Mouse (Mus musculus) kidney, adult 18-20 months (tissue): ENCODE results near the gene Pi16.
"Not testable (repeated sequence)": the region's sequence is repeated elsewhere in the genome, so short reads cannot be mapped to it uniquely, and the experiment has no call there.

Experiments used
- DNase-seq: peaks from one replicate; pipeline ENCODE4 v3.0.0; 2021

Pi16 gene

DNA sequence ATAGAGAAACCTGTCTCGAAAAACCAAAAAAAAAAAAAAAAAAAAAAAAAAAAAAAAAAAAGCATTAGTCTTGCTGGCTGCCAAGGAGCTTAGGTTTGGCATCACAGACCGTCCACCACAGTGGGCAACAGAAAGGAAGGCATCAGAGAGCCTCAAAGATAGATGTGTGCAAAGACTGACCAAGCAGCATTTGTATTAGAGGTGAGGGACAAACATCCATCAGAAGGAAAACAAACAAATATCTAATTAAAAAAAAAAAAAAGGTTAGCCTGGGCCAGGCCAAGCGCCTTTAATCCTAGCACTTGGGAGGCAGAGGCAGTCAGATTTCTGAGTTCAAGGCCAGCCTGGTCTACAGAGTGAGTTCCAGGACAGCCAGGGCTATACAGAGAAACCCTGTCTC lies at the start of gene Pi16:
Pi16 (plus strand) TSS at position 301 of the 400 bp plus-strand sequence.
- not testable (repeated sequence) for DNase-seq

DNA sequence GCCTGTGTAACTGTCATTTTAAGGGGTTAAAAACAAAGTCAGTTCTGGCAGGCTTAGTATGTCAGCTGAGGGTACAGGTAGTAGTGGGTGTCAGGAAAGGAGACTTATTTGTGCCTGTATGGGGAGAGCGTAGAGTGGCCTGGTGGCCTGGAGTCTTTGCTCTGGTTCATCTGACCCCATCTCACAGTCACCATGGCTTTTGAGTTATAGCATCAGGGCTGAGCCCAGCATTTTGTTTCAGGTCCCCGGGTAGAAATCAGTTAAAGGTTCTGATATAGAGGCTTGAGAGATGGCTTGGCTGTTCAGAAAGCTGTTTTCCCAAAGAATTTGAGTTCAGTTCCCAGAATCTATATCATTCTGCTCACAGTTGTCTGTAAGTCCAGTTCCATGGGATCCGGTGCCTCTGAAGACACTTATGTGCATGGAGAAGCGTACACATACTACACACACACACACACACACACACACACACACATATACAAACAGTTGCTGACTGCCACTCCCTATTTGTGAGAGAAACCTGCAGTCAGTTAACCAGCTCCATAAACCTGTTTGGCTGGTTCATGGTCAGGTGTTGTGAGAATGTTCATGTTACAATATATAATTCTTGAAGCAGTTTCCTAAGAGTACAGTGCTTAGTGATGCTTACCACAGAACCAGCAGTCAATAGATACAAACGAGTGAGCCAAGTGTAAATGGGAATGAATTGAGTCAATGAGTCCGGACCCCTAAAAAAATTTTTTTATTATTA lies 49.4 kb upstream of the Pi16 start:
- DNase-seq: no peak

DNA sequence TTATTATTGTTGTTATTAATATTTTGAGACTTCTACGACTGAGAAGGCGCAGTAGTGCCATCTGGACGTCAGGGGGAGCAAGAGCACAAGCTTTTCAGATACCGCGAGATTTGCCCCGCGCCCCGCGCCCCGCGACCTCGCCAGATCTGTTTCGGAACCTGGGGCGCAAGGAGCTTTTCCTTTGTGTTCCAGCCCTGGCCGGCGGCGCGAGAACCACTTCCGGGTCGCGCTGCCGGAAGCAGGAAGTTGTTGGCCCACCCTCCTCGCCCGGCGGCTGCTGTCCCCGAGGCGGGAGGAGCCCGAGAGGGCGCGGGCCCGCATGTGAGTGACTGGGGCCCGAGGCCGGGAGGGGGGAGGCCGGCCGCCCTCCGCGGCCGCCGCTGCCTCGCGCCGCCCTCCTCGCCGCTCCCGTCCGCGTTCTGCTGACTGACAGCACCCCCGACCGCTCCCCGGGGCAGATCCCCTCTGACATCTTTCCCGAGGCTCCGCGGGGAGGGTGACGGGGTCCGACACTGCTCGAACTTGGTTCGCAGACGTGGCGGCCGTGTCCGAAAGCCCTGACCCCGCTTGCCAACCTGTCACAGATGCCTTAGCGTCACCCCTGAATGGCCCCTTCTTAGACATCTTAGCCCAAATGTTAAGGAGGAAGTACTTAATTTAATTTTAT lies 48.7 kb upstream of the Pi16 start, which contains the start of gene BC004004:
BC004004 (plus strand) TSS at position 107 of the 667 bp plus-strand sequence.
- DNase-seq: peak; percentile 94

DNA sequence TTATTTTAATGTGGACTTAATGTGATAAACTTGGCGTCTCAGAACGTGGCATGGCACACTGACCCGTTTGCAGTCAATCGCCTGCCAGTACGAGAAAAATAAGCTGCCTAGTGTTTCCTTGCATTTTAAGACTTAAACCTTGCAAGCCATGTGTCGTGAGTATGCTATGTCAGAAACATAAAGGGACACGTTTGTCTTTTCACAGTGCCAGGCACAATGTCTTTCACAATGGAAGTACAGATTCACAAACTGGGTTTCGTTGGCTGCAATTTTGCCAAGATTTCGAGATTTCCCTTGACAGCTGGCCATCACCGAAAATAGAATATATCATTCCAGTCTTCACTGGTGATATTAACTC lies 48.2 kb upstream of the Pi16 start:
- DNase-seq: no peak

DNA sequence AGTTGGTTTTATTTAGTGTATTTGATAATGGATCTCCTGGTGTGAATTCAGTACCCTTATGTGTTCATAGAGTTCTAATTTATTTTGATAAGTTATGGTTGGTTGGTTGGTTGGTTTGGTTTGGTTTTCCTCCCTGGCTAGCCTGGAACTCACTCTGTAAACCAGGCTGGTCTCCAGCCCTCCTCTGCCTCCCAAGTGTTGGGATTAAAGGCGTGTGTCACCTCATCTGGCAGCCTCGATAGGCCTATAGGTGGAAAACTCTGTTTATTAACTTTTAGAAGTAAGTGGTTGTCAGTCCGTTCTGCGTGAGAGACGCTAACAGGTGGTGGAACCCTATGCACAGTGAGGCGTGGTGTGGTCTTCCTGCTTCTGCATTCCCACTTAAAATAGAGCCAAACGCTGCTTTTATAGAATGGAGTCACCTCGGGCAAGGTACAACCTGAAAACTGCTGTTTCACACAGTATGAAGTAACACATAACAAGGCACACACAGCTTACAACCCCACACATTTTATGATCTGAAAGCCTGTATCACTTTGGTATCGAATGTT lies 47.3 kb upstream of the Pi16 start:
- no peak for DNase-seq

DNA sequence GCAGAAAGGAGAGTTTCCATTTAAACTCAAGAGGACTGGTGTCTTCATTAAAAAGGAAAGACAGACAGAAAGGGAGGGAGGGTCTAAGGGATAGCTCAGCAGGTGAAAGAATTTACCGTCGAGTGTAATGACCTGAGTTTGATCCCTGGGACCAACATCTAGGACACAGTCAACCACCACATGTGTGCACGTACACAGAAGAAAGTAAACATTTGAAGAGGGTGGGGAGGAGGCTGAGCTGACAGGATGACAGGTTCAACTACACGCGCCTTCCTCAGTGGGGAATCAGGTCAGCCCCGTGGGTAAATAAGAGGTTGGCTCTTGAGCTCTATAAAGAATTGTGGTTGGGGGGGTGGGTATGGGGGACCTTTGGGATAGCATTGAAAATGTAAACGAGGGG lies 44.3 kb upstream of the Pi16 start:
- DNase-seq: no peak

DNA sequence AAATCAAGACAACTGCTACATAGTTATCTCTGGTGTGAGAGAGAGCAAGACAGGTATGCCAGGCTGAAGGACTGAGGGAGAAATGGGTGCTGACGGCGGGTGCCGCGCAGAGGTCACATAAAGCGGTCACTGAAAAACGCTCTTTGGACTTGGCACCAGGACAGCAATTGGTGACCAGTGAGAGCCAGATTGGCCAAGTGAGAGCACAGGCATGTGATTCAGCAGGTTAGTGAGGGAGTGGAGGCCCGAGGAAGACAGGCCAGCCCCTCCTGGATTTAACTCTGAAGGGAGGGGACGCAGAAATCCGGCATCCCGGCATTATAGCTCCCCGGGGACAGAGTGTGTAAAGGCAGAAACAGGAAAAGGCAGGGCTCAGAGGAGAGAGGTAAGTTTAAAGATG lies 43.6 kb upstream of the Pi16 start:
- peak; percentile 89 for DNase-seq

DNA sequence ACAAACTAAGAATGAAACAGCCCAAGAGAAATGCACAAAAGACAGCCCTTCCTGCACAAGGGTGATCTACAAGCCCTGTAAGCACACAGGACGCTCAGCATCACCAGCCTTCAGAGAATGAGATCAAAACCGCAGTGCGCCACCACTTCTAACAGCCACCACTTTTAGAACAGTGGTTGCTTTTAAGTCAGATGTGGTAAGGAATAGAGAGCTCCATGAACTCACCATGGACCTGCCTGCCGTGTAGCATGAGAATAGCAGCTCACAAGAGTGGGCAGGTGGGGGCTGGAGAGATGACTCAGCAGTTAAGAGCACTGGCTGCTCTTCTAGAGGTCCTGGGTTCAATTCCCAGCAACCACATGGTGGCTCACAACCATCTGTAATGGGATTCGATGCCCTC lies 37.1 kb upstream of the Pi16 start:
- DNase-seq: no peak

DNA sequence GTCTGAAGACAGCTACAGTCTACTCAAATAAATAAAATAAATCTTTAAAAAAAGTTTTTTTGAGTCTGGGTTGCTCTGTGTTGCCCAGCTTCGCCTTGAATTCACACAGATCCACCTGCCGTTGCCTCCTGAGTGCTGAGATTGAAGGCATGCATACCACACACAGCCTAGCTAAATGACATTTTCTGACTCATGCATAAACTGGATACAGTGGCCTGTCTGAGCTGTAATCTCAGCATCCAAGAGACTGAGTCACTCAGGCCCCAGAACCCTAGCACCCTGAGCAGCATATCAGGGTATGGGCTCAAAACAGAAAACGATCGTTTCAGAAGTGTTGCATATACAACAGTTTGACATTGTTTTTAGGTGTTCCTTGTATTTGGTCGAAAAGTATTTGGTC lies 35.9 kb upstream of the Pi16 start:
- no peak for DNase-seq

DNA sequence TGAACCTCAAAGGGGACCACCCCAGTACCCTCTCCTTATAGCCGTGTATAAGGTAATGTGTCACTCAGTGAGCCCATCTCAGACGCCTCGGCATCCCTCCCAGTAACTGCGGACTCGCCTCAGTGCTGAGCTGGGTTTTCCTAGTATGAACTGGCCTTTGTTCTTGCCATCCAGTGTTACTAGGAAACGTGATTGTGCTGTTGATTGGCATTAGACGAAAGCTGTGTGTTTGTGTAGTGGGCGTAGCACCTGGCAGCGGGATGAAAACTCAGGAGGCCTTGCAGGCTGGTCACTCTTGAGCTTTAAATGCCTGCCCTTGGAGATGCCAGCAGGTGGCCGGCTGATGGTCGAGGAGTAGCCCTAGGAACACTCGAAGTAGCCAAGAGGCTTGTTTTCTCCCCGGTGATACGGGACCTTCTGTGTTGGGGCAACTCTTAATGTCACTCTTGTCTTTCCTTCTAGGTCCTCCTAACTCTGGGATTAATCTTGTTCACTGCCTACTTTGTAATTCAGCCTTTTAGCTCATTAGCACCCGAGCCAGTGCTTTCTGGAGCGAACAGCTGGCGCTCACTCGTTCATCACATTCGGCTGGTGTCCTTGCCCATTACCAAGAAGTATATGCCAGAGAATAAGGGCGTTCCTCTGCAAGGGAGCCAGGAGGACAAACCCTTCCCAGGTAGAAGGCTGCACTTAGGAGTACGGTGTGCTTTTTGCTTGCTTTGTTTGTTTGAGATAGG lies 35.1 kb upstream of the Pi16 start:
- DNase-seq: no peak

DNA sequence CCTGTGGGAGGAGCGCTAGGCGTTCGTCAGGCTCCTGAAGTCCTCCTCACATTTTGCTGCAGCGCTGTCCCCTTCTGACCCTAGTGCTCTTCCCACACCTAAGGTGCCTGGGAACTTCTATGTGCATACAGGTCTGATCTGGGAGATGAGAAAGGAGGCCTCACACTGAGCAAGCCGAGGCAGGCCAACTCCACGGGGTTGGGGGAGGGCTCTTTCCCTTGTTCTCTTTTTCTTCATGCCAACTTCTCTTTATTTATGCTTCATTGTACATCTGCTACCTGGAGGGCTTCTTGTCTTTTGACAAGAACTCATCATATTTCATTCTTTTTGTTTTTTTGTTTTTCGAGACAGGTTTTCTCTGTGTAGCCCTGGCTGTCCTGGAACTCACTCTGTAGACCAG lies 25.7 kb upstream of the Pi16 start:
- no peak for DNase-seq

DNA sequence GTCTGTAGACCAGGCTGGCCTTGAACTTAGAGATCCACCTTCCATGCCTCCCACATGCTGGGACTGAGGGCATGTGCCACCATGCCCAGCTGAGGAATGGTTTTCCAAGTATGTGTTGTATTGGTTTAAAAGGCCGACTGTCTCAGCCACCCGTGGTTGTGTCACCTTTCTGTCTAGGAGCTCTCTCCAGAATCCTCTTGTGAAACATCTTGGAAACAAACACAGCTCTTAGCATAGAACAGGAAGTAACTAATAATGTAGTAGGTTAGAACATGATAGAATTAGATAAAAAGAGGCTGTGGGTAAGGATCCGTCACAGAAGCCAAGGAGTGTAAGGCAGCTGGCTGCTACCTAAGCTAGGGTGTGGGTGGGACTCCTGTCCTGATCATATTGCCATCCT lies 24.5 kb upstream of the Pi16 start:
- DNase-seq: no peak

DNA sequence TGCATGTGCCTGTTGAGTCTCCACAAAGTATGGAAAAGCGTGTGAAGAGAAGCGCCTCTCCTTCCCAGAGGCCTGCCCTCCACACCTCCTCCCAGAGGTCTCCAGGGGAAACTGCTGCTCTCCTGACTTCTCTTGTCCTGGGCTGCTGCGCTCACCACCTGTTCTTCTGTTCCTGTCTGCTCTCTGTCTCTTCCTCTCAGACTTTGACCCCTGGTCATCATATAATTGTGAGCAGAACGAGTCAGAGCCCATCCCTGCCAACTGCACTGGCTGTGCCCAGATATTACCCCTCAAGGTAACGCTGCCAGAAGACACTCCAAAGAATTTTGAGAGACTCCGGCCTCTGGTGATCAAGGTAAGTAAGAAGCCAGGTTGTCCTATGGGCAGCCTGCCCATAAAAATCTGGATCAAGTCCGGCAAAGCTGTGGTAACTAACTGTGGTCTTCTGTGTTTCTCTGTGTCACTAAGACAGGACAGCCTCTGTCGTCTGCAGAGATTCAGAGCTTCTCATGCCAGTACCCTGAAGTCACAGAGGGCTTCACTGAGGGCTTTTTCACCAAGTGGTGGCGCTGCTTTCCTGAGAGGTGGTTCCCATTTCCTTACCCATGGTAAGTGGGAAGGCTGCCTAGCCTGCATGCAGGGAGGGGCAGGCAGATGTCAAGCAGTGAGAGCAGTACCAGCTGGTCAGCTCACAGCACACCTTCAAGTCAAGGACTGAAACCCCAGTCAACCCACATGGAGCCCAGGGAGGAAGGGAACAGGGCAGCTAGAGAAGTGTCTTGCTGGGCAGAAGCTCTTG lies 23.5 kb upstream of the Pi16 start:
- DNase-seq: peak; percentile 37

DNA sequence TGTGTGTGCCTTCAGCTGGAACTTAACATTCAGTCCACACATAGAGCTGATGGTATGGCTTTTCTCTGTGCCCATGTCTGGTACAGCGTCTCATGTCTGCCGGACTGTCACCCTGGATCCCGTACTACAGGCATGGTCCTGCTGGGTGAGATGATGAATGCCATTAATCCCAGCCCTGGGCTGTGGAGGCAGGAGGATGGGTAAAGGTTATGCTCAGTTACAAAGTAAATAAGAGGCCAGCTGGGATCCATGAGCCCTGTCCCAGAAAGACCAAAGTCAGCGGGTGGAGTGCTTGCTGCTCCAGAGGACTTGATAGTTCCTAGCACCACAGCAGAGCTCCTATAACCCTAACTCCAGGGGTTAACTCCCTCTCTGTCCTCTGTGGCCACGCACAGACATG lies 21.6 kb upstream of the Pi16 start:
- no peak for DNase-seq

DNA sequence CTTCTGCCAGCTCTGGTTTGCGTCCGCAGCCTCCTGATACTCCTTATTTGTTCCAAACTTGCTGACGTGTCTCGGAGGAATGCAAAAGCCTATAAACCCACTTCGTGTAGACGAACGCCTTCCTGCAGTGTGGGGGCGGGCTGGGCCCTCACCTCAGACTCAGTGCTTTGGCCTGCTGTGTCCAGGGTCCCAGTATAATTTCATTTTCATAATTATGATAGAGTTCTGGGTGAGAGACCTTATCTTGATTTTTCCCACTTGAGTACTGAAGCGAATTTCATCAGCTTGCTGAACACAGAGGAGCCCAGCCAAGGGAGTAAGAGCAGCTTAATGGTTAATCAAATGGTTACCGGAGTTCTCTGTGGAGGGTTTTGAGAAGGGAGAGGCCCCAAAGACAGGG lies 20.2 kb upstream of the Pi16 start:
- DNase-seq: no peak

DNA sequence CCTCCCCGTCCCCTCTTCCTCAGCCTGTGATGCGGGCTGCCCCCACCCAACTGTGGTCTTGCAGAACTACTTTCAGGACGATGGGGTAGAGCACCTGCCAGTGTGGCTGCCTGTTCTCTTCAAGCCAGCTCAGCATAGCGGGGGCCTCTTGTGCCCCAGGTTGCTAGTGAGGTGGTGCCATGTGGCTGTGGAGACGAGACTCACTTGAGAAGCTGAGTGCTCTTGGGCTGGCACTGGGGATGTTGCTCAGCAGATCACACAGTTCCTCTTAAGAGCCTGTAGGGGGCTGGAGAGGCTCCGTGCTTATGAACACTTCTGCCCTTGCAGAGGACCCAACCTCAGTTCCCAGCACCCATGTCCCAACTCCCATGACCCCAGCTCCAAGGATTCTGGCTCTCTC lies 19.7 kb upstream of the Pi16 start:
- no peak for DNase-seq

DNA sequence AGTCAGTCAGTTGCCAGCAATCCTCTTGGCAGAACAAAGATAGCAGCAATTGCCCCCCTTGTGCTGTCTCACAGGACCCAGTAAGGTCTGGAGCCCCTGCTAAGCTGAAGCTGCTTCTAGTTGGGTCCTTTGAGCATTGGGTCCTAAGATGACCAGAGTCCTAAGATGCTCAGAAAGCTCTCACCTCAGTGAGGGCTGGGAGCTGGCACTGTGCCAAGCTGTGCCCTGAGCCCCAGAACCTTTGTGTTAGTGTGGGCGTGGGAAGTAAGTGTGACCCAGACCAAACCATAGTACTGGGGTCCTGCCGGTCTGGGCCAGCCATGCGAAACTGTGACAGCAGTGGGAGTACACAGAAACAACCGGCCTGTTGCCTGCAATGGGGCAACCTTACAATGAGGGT lies 18.2 kb upstream of the Pi16 start:
- no peak for DNase-seq

DNA sequence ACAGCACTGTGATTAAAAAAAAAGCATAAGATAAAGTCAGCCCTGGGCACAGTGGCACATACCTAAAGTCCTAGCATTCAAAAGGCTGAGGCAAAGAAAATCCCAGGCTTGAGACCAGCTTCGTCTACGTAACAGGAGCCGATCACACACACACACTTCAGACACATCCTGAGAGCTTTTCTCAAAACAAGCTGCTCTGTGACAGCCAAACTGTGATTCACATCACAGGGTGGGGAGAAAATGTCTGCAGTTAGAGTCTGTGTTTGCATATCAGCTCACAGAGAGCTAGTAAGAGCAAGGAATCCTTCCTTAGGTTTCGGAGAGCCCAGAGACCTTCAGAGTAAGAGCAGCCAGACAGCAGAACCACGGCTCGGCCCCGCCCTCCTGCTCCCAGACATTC lies 16.6 kb upstream of the Pi16 start:
- no peak for DNase-seq

DNA sequence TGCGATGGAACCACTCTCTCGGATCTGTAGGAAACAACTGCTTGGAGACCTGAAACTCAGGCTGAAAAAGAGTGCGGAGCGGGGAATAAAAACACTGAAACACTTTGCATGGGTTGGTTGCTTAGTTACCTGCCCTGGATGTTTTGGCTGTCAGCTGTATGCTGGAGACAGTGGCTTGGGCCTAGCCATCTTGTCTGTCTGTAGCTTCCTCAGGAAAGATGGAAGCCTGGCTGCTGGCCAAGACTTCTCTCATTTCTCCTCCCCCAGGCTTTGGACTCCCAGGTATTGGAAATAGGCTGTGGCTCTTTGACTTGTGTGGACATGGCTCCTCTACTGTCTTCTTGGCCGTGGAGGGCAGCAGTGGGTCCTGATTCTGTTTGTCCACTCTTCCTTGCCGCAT lies 16.1 kb upstream of the Pi16 start:
- no peak for DNase-seq

DNA sequence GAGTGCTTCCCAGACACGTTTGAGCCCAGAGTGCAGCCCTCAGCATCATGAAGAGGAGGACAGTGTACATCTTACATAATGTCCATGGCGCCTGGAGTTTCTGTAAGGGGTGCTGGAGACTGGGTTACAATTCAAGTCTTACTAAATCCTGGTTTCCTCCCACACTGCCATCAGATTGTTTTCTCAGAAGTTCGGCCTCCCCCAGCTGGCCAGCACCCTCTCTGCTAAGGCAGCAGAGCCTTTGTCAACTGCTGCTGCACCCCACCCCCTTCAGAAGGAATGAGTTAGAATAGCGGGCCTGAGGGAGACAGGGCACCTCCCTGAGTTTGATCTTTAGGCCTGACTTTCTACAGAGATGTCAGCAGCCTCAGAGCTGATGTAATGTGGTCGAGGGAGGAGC lies 15.3 kb upstream of the Pi16 start:
- DNase-seq: no peak

DNA sequence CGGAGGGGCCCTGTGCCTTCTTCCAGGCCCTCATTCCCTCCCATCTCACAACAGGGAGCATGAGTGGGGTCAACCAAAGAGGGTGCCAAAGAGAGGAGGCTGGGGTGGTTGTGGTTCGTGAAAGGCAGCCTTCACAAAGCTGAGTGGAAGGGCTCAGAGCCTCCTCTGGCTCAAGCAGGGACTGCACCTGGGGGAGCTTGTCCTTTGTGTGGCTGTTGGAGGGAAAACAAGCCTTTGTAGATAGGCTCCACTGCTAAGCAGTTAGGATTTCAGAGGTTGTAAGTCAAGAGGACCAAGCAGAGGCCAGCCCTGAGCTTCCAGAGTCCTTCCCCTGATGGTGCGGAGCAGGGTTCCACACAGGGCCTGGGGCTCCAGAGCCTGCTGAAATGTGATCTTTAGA lies 14.4 kb upstream of the Pi16 start:
- DNase-seq: no peak

DNA sequence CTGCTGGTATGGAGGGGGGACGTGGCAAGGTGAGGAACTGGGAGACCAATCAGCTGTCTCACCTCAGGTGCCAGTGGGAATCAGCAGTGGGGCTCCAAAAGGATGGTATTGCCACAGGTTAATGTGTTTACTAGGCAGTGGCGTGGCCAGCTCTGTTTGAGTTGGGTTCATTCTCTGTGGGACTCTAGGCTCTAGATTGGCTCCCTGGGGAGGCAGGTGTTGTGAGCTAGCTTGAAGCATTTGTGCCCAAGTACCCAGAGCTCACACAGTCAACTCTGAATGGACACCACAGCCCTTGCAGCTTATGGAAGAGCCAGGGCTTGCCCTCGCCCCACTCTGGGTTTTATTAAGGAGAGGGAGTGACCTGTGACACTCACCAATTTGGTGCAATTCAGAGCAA lies 13.6 kb upstream of the Pi16 start:
- no peak for DNase-seq
